Mouse (Mus musculus) CH12.LX (cell line): ENCODE measurements around the gene Gys2. TPM values are rescaled to one million over a fixed set of nuclear protein-coding genes. Genes with fewer than 3 reads are reported as not detected.

Experiments used
- DNase-seq: peaks from one replicate; pipeline ENCODE4 v3.0.0-alpha.2; 2013; ENCODE audit errors: extremely low read depth
- H3K27ac ChIP-seq: 2 replicates; pipeline ENCODE4 v1.5.1; 2012; ENCODE audit warnings: low read depth, mild to moderate bottlenecking, control low read depth, moderate library complexity; ENCODE audit not compliant: insufficient read depth
- H3K27me3 ChIP-seq: replicated peaks from 2 replicates; pipeline ENCODE3; 2012; ENCODE audit warnings: inconsistent platforms
- H3K36me3 ChIP-seq, 2 experiments: replicated peaks in 1 of 2; 2 replicates each; pipeline versions ENCODE3 to v1.6.1; 2012; ENCODE audit warnings: inconsistent platforms in 1 of 2, low read length in 1 of 2, mild to moderate bottlenecking in 1 of 2, mixed read lengths in 1 of 2, moderate library complexity in 1 of 2; ENCODE audit not compliant: control insufficient read depth in 1 of 2, insufficient read depth in 1 of 2
- H3K4me1 ChIP-seq, 2 experiments: 2 replicates each; pipeline ENCODE4 v1.6.1; 2012; ENCODE audit warnings: inconsistent platforms in 1 of 2, moderate library complexity in 1 of 2; ENCODE audit not compliant: insufficient read depth in 2 of 2, control insufficient read depth in 1 of 2
- H3K4me2 ChIP-seq: 2 replicates; pipeline ENCODE4 v1.6.1; 2012; ENCODE audit warnings: low read depth, mild to moderate bottlenecking, control low read depth; ENCODE audit not compliant: poor library complexity, insufficient read depth, severe bottlenecking
- H3K4me3 ChIP-seq, 3 experiments: fragments of 150-350 bp in 1 of 3; sonication (generic) in 1 of 3; replicated peaks in 1 of 3; 2 replicates each; pipeline versions ENCODE3 to v1.5.1; 2011 to 2012; ENCODE audit warnings: low read depth in 2 of 3, low read length in 2 of 3, mild to moderate bottlenecking in 2 of 3, moderate library complexity in 2 of 3, control low read depth in 1 of 3, improper control_type of control experiment in 1 of 3, inconsistent platforms in 1 of 3, mixed read lengths in 1 of 3; ENCODE audit not compliant: poor library complexity in 1 of 3
- H3K79me2 ChIP-seq: replicated peaks from 2 replicates; pipeline ENCODE4 v1.6.1; 2012; ENCODE audit warnings: mild to moderate bottlenecking, moderate library complexity; ENCODE audit not compliant: control insufficient read depth, poor library complexity, insufficient read depth, severe bottlenecking; ENCODE audit errors: extremely low read depth
- H3K9ac ChIP-seq: 2 replicates; pipeline ENCODE4 v1.6.1; 2012; ENCODE audit warnings: low read depth, mild to moderate bottlenecking, control low read depth, moderate library complexity; ENCODE audit not compliant: insufficient read depth
- H3K9me3 ChIP-seq: replicated peaks from 2 replicates; pipeline ENCODE3; 2012; ENCODE audit warnings: low read length, inconsistent platforms, mixed read lengths
- BHLHE40 ChIP-seq: IDR thresholded peaks from 2 replicates; pipeline ENCODE4 v1.6.1; 2011; ENCODE audit warnings: mild to moderate bottlenecking, low read depth, low read length, improper control_type of control experiment
- CTCF ChIP-seq, 2 experiments: IDR thresholded peaks in 1 of 2; conservative IDR thresholded peaks in 1 of 2; 2 replicates each; pipeline ENCODE4 v1.5.1; 2011 to 2012; ENCODE audit warnings: low read depth in 2 of 2, low read length in 2 of 2, improper control_type of control experiment in 1 of 2, inconsistent platforms in 1 of 2, mild to moderate bottlenecking in 1 of 2, moderate library complexity in 1 of 2
- E2F4 ChIP-seq: IDR thresholded peaks from 2 replicates; pipeline ENCODE4 v1.6.1; 2011; ENCODE audit warnings: low read depth, low read length, improper control_type of control experiment; ENCODE audit not compliant: insufficient replicate concordance
- ELF1 ChIP-seq: IDR thresholded peaks from 2 replicates; pipeline ENCODE4 v1.6.1; 2014; ENCODE audit warnings: low read depth, mild to moderate bottlenecking, inconsistent platforms, low read length, improper control_type of control experiment
- EP300 ChIP-seq: IDR thresholded peaks from 2 replicates; pipeline ENCODE4 v1.6.1; 2011; ENCODE audit warnings: low read length, improper control_type of control experiment
- ETS1 ChIP-seq: conservative IDR thresholded peaks from 2 replicates; pipeline ENCODE4 v1.6.1; 2012; ENCODE audit warnings: low read depth, mild to moderate bottlenecking, inconsistent platforms, low read length, improper control_type of control experiment, moderate library complexity
- GABPA ChIP-seq: IDR thresholded peaks from 2 replicates; pipeline ENCODE4 v1.6.1; 2012; ENCODE audit warnings: low read depth, low read length, improper control_type of control experiment, inconsistent platforms; ENCODE audit not compliant: insufficient replicate concordance
- HCFC1 ChIP-seq: IDR thresholded peaks from 2 replicates; pipeline ENCODE4 v1.6.1; 2012; ENCODE audit warnings: low read depth, mild to moderate bottlenecking, inconsistent platforms, low read length, improper control_type of control experiment
- IRF4 ChIP-seq: IDR thresholded peaks from 2 replicates; pipeline ENCODE4 v1.6.1; 2014; ENCODE audit warnings: low read depth, mild to moderate bottlenecking, inconsistent platforms, low read length, improper control_type of control experiment
- JUND ChIP-seq: conservative IDR thresholded peaks from 2 replicates; pipeline ENCODE4 v1.6.1; 2011; ENCODE audit warnings: low read depth, low read length, improper control_type of control experiment
- MAFK ChIP-seq: IDR thresholded peaks from 2 replicates; pipeline ENCODE4 v1.6.1; 2011; ENCODE audit warnings: low read length, improper control_type of control experiment; ENCODE audit not compliant: insufficient replicate concordance
- MAX ChIP-seq: IDR thresholded peaks from 2 replicates; pipeline ENCODE4 v1.6.1; 2011; ENCODE audit warnings: low read length, improper control_type of control experiment
- MAZ ChIP-seq: IDR thresholded peaks from 2 replicates; pipeline ENCODE4 v1.6.1; 2012; ENCODE audit warnings: low read depth, mild to moderate bottlenecking, inconsistent platforms, low read length, improper control_type of control experiment, moderate library complexity
- MEF2A ChIP-seq: IDR thresholded peaks from 2 replicates; pipeline ENCODE4 v1.6.1; 2014; ENCODE audit warnings: low read depth, mild to moderate bottlenecking, inconsistent platforms, low read length, improper control_type of control experiment, borderline replicate concordance
- MYC ChIP-seq: IDR thresholded peaks from 2 replicates; pipeline ENCODE4 v1.6.1; 2011; ENCODE audit warnings: low read depth, mild to moderate bottlenecking, improper control_type of control experiment, low read length
- NELFE ChIP-seq: IDR thresholded peaks from 2 replicates; pipeline ENCODE4 v1.6.1; 2011; ENCODE audit warnings: low read depth, low read length, improper control_type of control experiment
- PAX5 ChIP-seq: IDR thresholded peaks from 2 replicates; pipeline ENCODE4 v1.6.1; 2012; ENCODE audit warnings: low read length, inconsistent platforms, mixed read lengths
- POLR2A ChIP-seq: IDR thresholded peaks from 2 replicates; pipeline ENCODE4 v1.6.1; 2011; ENCODE audit warnings: low read depth, mild to moderate bottlenecking, improper control_type of control experiment, low read length
- RAD21 ChIP-seq: IDR thresholded peaks from 2 replicates; pipeline ENCODE4 v1.6.1; 2011; ENCODE audit warnings: low read depth, mild to moderate bottlenecking, low read length, improper control_type of control experiment, moderate library complexity
- RCOR1 ChIP-seq: conservative IDR thresholded peaks from 2 replicates; pipeline ENCODE4 v1.6.1; 2012; ENCODE audit warnings: low read depth, mild to moderate bottlenecking, inconsistent platforms, low read length, improper control_type of control experiment
- SIN3A ChIP-seq: IDR thresholded peaks from 2 replicates; pipeline ENCODE4 v1.6.1; 2012; ENCODE audit warnings: low read length, improper control_type of control experiment, inconsistent platforms
- TBP ChIP-seq: conservative IDR thresholded peaks from 2 replicates; pipeline ENCODE4 v1.6.1; 2011; ENCODE audit warnings: low read depth, low read length, improper control_type of control experiment
- TCF12 ChIP-seq: IDR thresholded peaks from 2 replicates; pipeline ENCODE4 v1.6.1; 2014; ENCODE audit warnings: low read depth, mild to moderate bottlenecking, inconsistent platforms, low read length, improper control_type of control experiment
- UBTF ChIP-seq: IDR thresholded peaks from 2 replicates; pipeline ENCODE4 v1.6.1; 2012; ENCODE audit warnings: low read depth, mild to moderate bottlenecking, inconsistent platforms, low read length, improper control_type of control experiment, moderate library complexity
- USF1 ChIP-seq: IDR thresholded peaks from 2 replicates; pipeline ENCODE4 v1.6.1; 2014; ENCODE audit warnings: low read depth, mild to moderate bottlenecking, inconsistent platforms, low read length, improper control_type of control experiment
- ZC3H11A ChIP-seq: IDR thresholded peaks from 2 replicates; pipeline ENCODE4 v1.6.1; 2012; ENCODE audit warnings: low read depth, mild to moderate bottlenecking, inconsistent platforms, low read length, improper control_type of control experiment
- ZKSCAN1 ChIP-seq: IDR thresholded peaks from 2 replicates; pipeline ENCODE4 v1.6.1; 2012; ENCODE audit warnings: low read depth, inconsistent platforms, low read length, improper control_type of control experiment, borderline replicate concordance
- ZNF384 ChIP-seq: IDR thresholded peaks from 2 replicates; pipeline ENCODE4 v1.6.1; 2012; ENCODE audit warnings: low read depth, low read length, improper control_type of control experiment, inconsistent platforms
- dilution Hi-C: fragments of 300-500 bp; cut with MboI; formaldehyde crosslinking; loops from 2 replicates; pipeline ENCODE4 v1.14.3; 2020; ENCODE audit warnings: low sequenced_read_pairs; ENCODE audit not compliant: extremely low pct_unique_long_range_greater_than_20kb, extremely low pct_ligation_motif_present
- in situ Hi-C: fragments of 300-500 bp; cut with MboI; formaldehyde crosslinking; loops from 3 replicates; pipeline ENCODE4 v1.14.3; 2019; ENCODE audit warnings: low sequenced_read_pairs, low pct_ligation_motif_present, low pct_unique_long_range_greater_than_20kb, mixed read lengths
- polyA plus RNA-seq: library from polyadenylated mRNA; unstranded; fragments of >175 nt; gene quantifications from 2 replicates; pipeline ENCODE4 v1.2.1, GENCODE M21; 2012; ENCODE audit warnings: low read depth; ENCODE audit not compliant: insufficient read length
- total RNA-seq, 2 experiments: library from RNA; depleted of rRNA; stranded (reverse); fragments of 300-350 nt in 1 of 2; fragments of >200 nt in 1 of 2; gene quantifications; 2 replicates each; pipeline ENCODE4 v1.2.3; 2012 to 2014

Gys2 gene
- total and polyA plus RNA-seq, 3 experiments: not detected

- in situ Hi-C loops: no loop called here
- dilution Hi-C loops: no loop called here
- no peaks in the 10 kb centered on the region for H3K27me3 ChIP-seq
- no peak overlapping the region for H3K27ac ChIP-seq
- H3K4me1 ChIP-seq: peaks cover 0 to 10% of the 10 kb centered on the region in 2 experiments; a peak in 2 of 4 replicates
- H3K79me2 ChIP-seq: peaks cover 12% of the 10 kb centered on the region
- H3K4me3 ChIP-seq: no peak overlapping the region
- TF ChIP-seq MYC: no peak
- TF ChIP-seq ELF1: no peak
- TF ChIP-seq EP300: no peak
- TF ChIP-seq UBTF: no peak
- no peak for TF ChIP-seq MAZ
- no peak for TF ChIP-seq TCF12
- TF ChIP-seq CTCF (conservative IDR thresholded peaks at IDR 0.05 in 1 of 2, IDR thresholded peaks at IDR 0.05 in 1 of 2; ENCODE audit: low read depth in 2 of 2, low read length in 2 of 2): no peak
- TF ChIP-seq USF1: no peak
- TF ChIP-seq TBP: no peak
- TF ChIP-seq PAX5: no peak
- no peak for TF ChIP-seq GABPA
- TF ChIP-seq JUND: no peak
- no peak for TF ChIP-seq RAD21
- no peak for TF ChIP-seq ZNF384
- no peak for TF ChIP-seq RCOR1
- TF ChIP-seq MAX: no peak
- no peak for TF ChIP-seq IRF4
- TF ChIP-seq, all 38 proteins: peak for 0
- DNase-seq: no peak
- Histone ChIP-seq H3K36me3 (peaks cover 19 to 69% of the 10 kb centered on the region in 2 experiments), H3K9ac (no peak overlapping the region), H3K4me2 (no peak overlapping the region), H3K9me3 (no peaks in the 10 kb centered on the region)
Measured at GRCm38 (mm10) chr6:142381615-142382014, 91.3 kb downstream of the Gys2 start.

GRCm38 (mm10) chr6:142379961-142380360 is 92.9 kb downstream of the Gys2 start:
- Histone ChIP-seq H3K9me3 (no peaks in the 10 kb centered on the region), H3K4me1 (peaks cover 0 to 4% of the 10 kb centered on the region in 2 experiments; a peak in 1 of 4 replicates), H3K4me3 (no peak overlapping the region), H3K9ac (no peak overlapping the region), H3K27me3 (no peaks in the 10 kb centered on the region), H3K79me2 (peaks cover 3% of the 10 kb centered on the region), H3K27ac (no peak overlapping the region), H3K36me3 (peaks cover 33 to 85% of the 10 kb centered on the region in 2 experiments), H3K4me2 (no peak overlapping the region)
- TF ChIP-seq MAFK: no peak
- no peak for TF ChIP-seq CTCF (conservative IDR thresholded peaks at IDR 0.05 in 1 of 2, IDR thresholded peaks at IDR 0.05 in 1 of 2; ENCODE audit: low read depth in 2 of 2, low read length in 2 of 2)
- TF ChIP-seq TCF12: no peak
- TF ChIP-seq POLR2A: no peak
- no peak for TF ChIP-seq SIN3A
- no peak for TF ChIP-seq ETS1
- no peak for TF ChIP-seq E2F4
- no peak for TF ChIP-seq NELFE
- TF ChIP-seq ZKSCAN1: no peak
- no peak for TF ChIP-seq ZNF384
- TF ChIP-seq USF1: no peak
- no peak for TF ChIP-seq MEF2A
- no peak for TF ChIP-seq TBP
- no peak for TF ChIP-seq HCFC1
- TF ChIP-seq BHLHE40: no peak
- TF ChIP-seq UBTF: no peak
- TF ChIP-seq RCOR1: no peak
- no peak for TF ChIP-seq ZC3H11A
- no peak for TF ChIP-seq EP300
- in situ Hi-C loops (no loop called here), dilution Hi-C loops (no loop called here)
- DNase-seq: no peak
